Mouse (Mus musculus) liver, embryonic 16.5 days (tissue): Measurements from ENCODE around the gene Dock1. TPM values are rescaled to one million over a fixed set of nuclear protein-coding genes. Genes with fewer than 3 reads are reported as not detected.

Source experiments
- ATAC-seq: fragments of 200-750 bp; cut with Nextera tagmentation; 2 replicates; pipeline ENCODE4 v1.8.0; 2017; ENCODE audit warnings: low read depth, mild to moderate bottlenecking, moderate number of reproducible peaks, moderate library complexity
- H3K27ac ChIP-seq: fragments of 300-500 bp; sonication (generic); 2 replicates; pipeline ENCODE4 v1.5.1; 2014; ENCODE audit warnings: mild to moderate bottlenecking, low read length
- H3K27me3 ChIP-seq: fragments of 300-500 bp; sonication (generic); 2 replicates; pipeline ENCODE4 v1.6.1; 2014; ENCODE audit warnings: low read depth, low read length, mixed read lengths; ENCODE audit not compliant: control insufficient read depth, insufficient read depth
- H3K36me3 ChIP-seq: fragments of 300-500 bp; sonication (generic); 2 replicates; pipeline ENCODE4 v1.6.1; 2014; ENCODE audit warnings: mild to moderate bottlenecking; ENCODE audit not compliant: control insufficient read depth, insufficient read depth
- H3K4me1 ChIP-seq: fragments of 300-500 bp; sonication (generic); 2 replicates; pipeline ENCODE4 v1.6.1; 2014; ENCODE audit warnings: low read depth, low read length, mixed read lengths; ENCODE audit not compliant: control insufficient read depth
- H3K4me2 ChIP-seq: fragments of 300-500 bp; sonication (generic); 2 replicates; pipeline ENCODE4 v1.6.1; 2014; ENCODE audit warnings: low read depth, low read length, mixed read lengths
- H3K4me3 ChIP-seq: fragments of 300-500 bp; sonication (generic); 2 replicates; pipeline ENCODE4 v1.5.1; 2014; ENCODE audit warnings: low read depth, mild to moderate bottlenecking, low read length
- H3K9ac ChIP-seq: fragments of 300-500 bp; sonication (generic); 2 replicates; pipeline ENCODE4 v1.6.1; 2014; ENCODE audit warnings: low read depth, low read length
- H3K9me3 ChIP-seq: fragments of 300-500 bp; sonication (generic); replicated peaks from 2 replicates; pipeline ENCODE4 v1.6.1; 2016; ENCODE audit warnings: low read length; ENCODE audit not compliant: control insufficient read depth
- WGBS: fragments of 180-500 bp; shearing (Covaris S2); extraction: QIAGEN DNeasy Blood & Tissue Kit; methylation state at CpG from one replicate; pipeline ENCODE4 v1.1.7; 2014; ENCODE audit not compliant: insufficient replicate concordance; 5-methylcytosine and 5-hydroxymethylcytosine counted together
- polyA plus RNA-seq: library from polyadenylated mRNA; unstranded; fragments of >200 nt; fragmentation: Nextera tagmentation; extraction: Ambion mirVana; gene quantifications from 2 replicates; pipeline ENCODE4 v1.2.1, GENCODE M21; 2015

Gene Dock1
- polyA plus RNA-seq, 1 experiment from 2014 or later, result 3.9 TPM

DNA sequence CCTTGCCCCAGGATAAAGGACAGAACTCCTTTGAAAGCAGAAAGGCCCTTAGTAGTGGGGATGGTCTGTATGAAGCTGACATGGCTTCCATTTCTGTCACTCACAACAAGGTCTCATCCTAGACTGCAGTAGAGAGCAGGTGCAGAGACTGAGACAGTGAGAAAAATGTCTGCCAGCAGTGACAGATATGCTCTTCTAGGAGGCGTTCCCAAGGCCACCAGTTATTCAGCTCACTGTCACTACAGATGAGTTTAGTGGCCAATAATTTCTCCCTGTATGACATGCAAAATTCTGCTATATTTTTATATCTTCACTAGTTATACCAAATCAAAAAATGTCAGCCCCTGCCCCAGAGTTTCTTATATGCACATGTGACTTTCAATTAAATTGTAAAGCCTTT, 368.5 kb downstream of the Dock1 start:
- no peak overlapping the region for H3K4me2 ChIP-seq
- 67% methylated on average over 1 of the region's 1 CpGs for WGBS
- H3K27me3 ChIP-seq, result no peaks in the 10 kb centered on the region
- no peak for ATAC-seq
- H3K9ac ChIP-seq, result no peak overlapping the region
- H3K36me3 ChIP-seq, result no peaks in the 10 kb centered on the region
- no peaks in the 10 kb centered on the region for H3K4me1 ChIP-seq
- H3K9me3 ChIP-seq, result no peaks in the 10 kb centered on the region
- H3K27ac ChIP-seq, result no peak overlapping the region
- no peak overlapping the region for H3K4me3 ChIP-seq

DNA sequence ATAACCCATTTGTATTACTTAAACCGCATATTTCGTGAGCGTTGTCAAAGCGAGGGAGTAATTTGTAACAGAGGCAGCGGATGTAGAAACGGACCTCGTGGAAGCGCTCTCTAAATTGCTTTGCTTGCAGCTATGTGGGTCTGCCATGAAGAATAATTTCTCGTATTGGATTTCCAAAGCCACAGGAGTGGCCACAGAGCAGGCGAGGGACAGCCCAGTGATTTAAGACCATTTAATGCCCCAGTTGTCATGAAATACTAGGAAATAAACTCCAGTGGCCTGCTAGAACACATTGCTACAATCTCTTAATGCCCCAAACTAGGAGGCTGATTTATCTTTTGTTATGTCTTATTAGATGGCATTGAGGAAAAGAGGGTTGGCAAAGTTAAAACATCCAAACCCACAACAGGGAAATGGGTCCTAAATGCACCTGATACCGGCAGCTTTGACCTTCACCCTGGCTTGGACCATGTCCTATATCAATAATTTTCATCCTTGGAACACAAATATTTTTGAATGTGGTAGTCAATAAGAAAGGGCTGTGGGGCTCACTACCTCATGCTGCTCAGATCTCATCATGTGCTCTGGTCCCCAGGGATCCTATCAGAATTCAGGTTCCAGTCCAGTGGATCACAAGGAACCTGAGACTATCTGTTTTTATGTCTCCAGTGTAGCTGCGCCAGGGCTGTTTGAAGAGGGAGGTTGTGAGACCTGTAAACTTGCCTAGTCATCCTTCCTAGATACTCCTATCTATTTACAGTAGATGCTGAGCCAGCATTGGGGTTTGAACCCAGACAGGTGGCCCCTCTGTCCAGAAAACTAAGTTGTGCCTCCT, 373.7 kb downstream of the Dock1 start:
- Histone ChIP-seq H3K4me2 (no peak overlapping the region), H3K36me3 (no peaks in the 10 kb centered on the region), H3K9ac (no peak overlapping the region), H3K9me3 (no peaks in the 10 kb centered on the region), H3K27me3 (no peaks in the 10 kb centered on the region), H3K4me3 (no peak overlapping the region), H3K4me1 (no peaks in the 10 kb centered on the region), H3K27ac (no peak overlapping the region)
- no peak for ATAC-seq
- WGBS, result 73% methylated on average over 12 of the region's 12 CpGs

DNA sequence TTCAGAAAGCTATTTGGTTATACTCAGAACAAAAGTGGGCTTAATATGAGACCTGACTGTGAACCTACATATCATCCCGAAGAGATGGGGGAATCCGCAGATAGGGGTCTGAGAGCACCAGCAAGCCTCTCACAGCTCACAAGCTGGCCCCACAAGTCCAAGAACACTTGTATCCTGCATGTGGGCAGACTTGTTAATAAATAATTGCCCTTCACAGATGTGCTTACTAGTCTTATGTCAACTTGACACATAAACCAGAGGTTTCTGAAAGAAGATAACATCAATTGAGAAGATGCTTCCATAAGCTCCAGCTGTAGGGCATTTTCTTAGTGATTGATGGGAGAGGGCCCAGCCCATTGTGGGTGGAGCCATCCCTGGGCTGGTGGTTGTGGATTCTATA, 379.0 kb downstream of the Dock1 start:
- H3K4me1 ChIP-seq, result no peaks in the 10 kb centered on the region
- no peak overlapping the region for H3K4me2 ChIP-seq
- no peaks in the 10 kb centered on the region for H3K27me3 ChIP-seq
- H3K4me3 ChIP-seq, result no peak overlapping the region
- H3K36me3 ChIP-seq, result no peaks in the 10 kb centered on the region
- H3K9me3 ChIP-seq, result no peaks in the 10 kb centered on the region
- H3K9ac ChIP-seq, result no peak overlapping the region
- no peak for ATAC-seq
- WGBS, result 49% methylated on average over 2 of the region's 2 CpGs
- no peak overlapping the region for H3K27ac ChIP-seq

DNA sequence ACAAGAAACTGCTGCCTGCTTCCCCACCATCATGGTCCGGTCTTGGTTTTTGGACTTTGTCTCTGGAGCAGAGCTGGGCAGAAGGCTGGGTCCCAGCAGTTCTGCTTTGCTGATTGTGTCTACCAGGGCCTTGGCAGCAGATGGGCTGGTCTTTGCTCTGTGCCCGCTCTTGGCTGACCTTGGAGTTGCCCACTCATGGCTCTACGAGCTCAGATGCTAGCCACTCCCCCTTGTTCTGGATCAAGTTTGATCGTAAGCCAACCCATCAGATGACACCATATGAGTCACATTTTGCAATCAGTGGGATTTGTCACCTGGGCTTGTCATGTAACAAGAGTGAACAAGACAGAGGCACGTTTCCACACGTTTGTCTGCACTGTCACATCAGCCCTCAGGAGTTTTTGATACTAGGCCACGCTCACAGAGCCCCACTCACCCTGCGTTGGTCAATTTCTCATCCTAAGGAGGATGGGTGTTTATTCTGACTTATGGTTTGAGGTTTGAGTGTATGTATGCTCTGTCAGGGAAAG, 382.8 kb downstream of the Dock1 start:
- ATAC-seq, result no peak
- no peaks in the 10 kb centered on the region for H3K4me1 ChIP-seq
- H3K27me3 ChIP-seq, result no peaks in the 10 kb centered on the region
- H3K4me3 ChIP-seq, result no peak overlapping the region
- no peaks in the 10 kb centered on the region for H3K9me3 ChIP-seq
- no peaks in the 10 kb centered on the region for H3K36me3 ChIP-seq
- H3K27ac ChIP-seq, result no peak overlapping the region
- no peak overlapping the region for H3K9ac ChIP-seq
- no peak overlapping the region for H3K4me2 ChIP-seq
- 67% methylated on average over 8 of the region's 8 CpGs for WGBS

DNA sequence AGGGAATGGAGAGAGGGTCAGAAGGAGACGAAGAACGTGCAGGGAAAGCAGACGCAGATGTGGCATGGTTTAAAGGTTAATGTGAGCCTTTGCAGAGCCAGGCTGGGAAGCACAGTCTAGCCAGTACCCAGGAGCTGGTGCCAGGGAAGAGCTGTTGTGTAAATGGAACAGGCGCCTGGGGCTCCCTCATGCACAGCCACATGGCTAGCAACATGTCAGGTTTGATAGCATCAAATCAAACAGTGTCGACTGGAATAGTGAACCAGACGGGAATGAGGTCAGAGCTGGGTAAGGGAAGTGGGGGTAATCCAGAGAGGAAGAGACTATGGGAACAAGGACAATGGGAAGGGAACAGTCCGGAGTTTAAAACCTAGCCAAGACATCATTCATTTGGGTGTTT, 384.2 kb downstream of the Dock1 start:
- no peak overlapping the region for H3K27ac ChIP-seq
- H3K27me3 ChIP-seq, result no peaks in the 10 kb centered on the region
- H3K4me1 ChIP-seq, result no peaks in the 10 kb centered on the region
- ATAC-seq, result no peak
- H3K36me3 ChIP-seq, result no peaks in the 10 kb centered on the region
- no peak overlapping the region for H3K4me2 ChIP-seq
- no peak overlapping the region for H3K9ac ChIP-seq
- 53% methylated on average over 7 of the region's 7 CpGs for WGBS
- no peaks in the 10 kb centered on the region for H3K9me3 ChIP-seq
- no peak overlapping the region for H3K4me3 ChIP-seq

DNA sequence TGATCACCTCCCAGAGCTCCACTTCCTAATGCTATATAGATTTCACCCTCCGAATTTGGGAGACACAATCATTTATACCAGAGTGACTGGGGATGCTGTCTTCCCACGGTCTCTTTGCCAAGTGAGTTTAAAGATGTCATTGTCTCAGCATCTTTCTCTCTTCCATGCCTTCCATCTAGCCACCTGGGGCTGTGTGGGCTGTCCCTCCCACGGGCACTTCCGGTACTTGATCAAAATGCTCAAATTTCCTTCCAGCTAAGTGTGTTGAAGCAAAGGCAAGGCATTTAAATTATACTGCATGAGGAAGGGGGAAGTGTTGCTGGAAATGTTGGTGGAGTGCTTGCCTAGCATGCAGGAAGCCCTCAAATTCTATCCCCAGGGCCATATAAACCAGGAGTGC, 388.6 kb downstream of the Dock1 start:
- Histone ChIP-seq H3K27ac (no peak overlapping the region), H3K4me3 (no peak overlapping the region), H3K4me1 (no peaks in the 10 kb centered on the region), H3K36me3 (no peaks in the 10 kb centered on the region), H3K9me3 (no peaks in the 10 kb centered on the region), H3K4me2 (no peak overlapping the region), H3K27me3 (no peaks in the 10 kb centered on the region), H3K9ac (no peak overlapping the region)
- no peak for ATAC-seq
- WGBS, result 58% methylated on average over 4 of the region's 4 CpGs

DNA sequence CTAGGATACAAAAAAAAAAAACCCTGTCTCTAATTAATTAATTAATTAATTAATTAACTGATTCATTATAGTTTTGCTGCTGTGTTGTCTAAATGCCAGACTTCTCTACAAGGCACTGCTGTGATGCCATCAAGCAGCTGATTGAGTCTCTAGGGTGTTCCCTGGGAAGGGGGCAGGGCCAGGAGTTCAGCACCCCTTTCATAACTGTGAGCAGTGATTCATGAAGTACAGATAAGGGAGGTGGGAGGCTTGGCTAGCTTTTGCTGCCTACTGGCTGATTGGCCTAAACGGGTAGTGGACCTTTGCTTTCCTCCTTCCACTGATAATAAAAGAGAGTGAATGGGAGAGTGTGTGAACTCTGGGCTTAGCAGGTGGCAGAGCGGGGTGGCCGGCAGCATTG, 389.1 kb downstream of the Dock1 start:
- Histone ChIP-seq H3K9me3 (no peaks in the 10 kb centered on the region), H3K36me3 (no peaks in the 10 kb centered on the region), H3K9ac (no peak overlapping the region), H3K4me3 (no peak overlapping the region), H3K27me3 (no peaks in the 10 kb centered on the region), H3K27ac (no peak overlapping the region), H3K4me2 (no peak overlapping the region), H3K4me1 (no peaks in the 10 kb centered on the region)
- 76% methylated on average over 3 of the region's 3 CpGs for WGBS
- ATAC-seq, result no peak

DNA sequence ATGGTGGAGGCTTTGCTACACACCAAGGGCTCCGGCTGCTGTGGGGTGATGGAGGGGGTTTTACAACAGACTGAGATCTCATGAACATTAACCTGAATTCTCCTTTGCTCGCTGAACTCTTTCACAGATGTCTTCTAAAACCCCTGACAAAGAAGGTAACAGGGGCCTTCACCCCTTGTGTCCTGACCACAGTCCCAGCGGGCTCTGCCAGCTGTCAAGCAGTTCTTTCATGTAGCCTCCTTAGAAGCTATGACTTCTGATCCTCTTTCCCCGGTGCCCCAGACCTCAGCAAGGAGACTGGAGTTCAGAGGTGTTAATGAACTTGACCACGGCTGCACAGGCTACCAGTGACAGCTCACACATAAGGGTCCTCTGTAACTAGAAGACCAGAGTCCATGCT, 393.4 kb downstream of the Dock1 start:
- Histone ChIP-seq H3K4me3 (no peak overlapping the region), H3K9ac (no peak overlapping the region), H3K27ac (no peak overlapping the region), H3K9me3 (no peaks in the 10 kb centered on the region), H3K4me1 (no peaks in the 10 kb centered on the region), H3K36me3 (no peaks in the 10 kb centered on the region), H3K4me2 (no peak overlapping the region), H3K27me3 (no peaks in the 10 kb centered on the region)
- ATAC-seq, result no peak
- 51% methylated on average over 5 of the region's 5 CpGs for WGBS

DNA sequence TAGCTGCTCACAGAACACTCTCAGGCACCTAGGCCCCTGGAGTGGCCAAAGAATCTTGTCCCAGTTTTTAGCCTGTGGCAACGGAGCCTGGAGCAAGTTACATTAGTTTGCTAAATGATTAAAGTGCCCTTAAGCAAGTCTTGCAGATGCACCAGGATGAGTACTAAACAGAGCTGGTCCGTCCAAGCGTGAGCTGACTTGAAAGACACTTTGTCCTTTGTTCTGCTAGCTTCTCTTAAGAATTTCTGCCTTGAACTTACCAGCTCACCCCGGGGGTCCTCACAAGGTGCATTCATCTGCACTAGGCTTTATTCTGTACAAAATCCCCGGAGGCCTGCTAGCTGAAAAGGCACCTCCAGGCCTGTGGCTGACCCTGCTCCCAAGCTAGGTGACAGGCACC, 394.8 kb downstream of the Dock1 start:
- H3K4me2 ChIP-seq, result no peak overlapping the region
- H3K4me1 ChIP-seq, result no peaks in the 10 kb centered on the region
- ATAC-seq, result no peak
- H3K9ac ChIP-seq, result no peak overlapping the region
- no peaks in the 10 kb centered on the region for H3K36me3 ChIP-seq
- H3K27me3 ChIP-seq, result no peaks in the 10 kb centered on the region
- no peak overlapping the region for H3K4me3 ChIP-seq
- H3K9me3 ChIP-seq, result no peaks in the 10 kb centered on the region
- no peak overlapping the region for H3K27ac ChIP-seq
- 56% methylated on average over 5 of the region's 5 CpGs for WGBS
